Mouse (Mus musculus): ENCODE measurements around the gene Themis3. TPM values are rescaled to one million over a fixed set of nuclear protein-coding genes. Genes with fewer than 3 reads are reported as not detected.
"Not testable (repeated sequence)": the region's sequence is repeated elsewhere in the genome, so short reads cannot be mapped to it uniquely, and the experiment has no call there.

Themis3 gene
- polyA plus RNA-seq, 1 experiment from 2014 or later, result not detected

GRCm38 (mm10) chr17:66532285-66532684, 62.1 kb downstream of the Themis3 start:
- Histone ChIP-seq H3K4me3 (no peak overlapping the region), H3K36me3 (no peaks in the 10 kb centered on the region), H3K27ac (replicated peaks) (no peak overlapping the region), H3K4me2 (replicated peaks) (no peak overlapping the region), H3K9me3 (no peaks in the 10 kb centered on the region), H3K4me1 (no peaks in the 10 kb centered on the region), H3K9ac (replicated peaks) (no peak overlapping the region), H3K27me3 (no peaks in the 10 kb centered on the region)
- ATAC-seq (replicated peaks), result no peak
- 96% methylated on average over 1 of the region's 1 CpGs for WGBS

GRCm38 (mm10) chr17:66523396-66523795, 71.0 kb downstream of the Themis3 start:
- no peak for ATAC-seq (replicated peaks)
- Histone ChIP-seq H3K36me3 (no peaks in the 10 kb centered on the region), H3K27ac (replicated peaks) (no peak overlapping the region), H3K9ac (replicated peaks) (no peak overlapping the region), H3K4me1 (peaks cover 10% of the 10 kb centered on the region), H3K4me3 (no peak overlapping the region), H3K4me2 (replicated peaks) (no peak overlapping the region), H3K9me3 (no peaks in the 10 kb centered on the region), H3K27me3 (no peaks in the 10 kb centered on the region)
- 78% methylated on average over 5 of the region's 5 CpGs for WGBS

DNA sequence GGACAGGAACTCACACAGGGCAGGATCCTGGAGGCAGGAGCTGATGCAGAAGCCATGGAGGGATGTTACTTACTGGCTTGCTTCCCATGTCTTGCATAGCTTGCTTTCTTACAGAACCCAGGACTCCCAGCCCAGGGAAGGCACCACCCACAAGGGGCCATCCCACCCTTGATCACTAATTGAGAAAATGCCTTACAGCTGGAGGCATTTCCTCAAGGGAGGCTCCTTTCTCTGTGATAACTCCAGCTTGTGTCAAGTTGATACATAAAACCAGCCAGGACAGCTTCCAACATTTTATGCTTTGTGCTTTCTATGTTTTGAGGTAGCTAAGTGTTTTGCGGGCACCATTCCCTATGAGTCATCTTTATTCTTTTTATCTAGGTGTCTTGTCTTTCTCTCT, 71.8 kb downstream of the Themis3 start:
- not testable (repeated sequence) for H3K9me3 ChIP-seq; ATAC-seq (replicated peaks); H3K4me3 ChIP-seq; H3K27me3 ChIP-seq; H3K36me3 ChIP-seq; H3K4me2 ChIP-seq (replicated peaks); H3K9ac ChIP-seq (replicated peaks); H3K27ac ChIP-seq (replicated peaks)
- H3K4me1 ChIP-seq, result peaks cover 18% of the 10 kb centered on the region
- WGBS, result 97% methylated on average over 1 of the region's 1 CpGs

DNA sequence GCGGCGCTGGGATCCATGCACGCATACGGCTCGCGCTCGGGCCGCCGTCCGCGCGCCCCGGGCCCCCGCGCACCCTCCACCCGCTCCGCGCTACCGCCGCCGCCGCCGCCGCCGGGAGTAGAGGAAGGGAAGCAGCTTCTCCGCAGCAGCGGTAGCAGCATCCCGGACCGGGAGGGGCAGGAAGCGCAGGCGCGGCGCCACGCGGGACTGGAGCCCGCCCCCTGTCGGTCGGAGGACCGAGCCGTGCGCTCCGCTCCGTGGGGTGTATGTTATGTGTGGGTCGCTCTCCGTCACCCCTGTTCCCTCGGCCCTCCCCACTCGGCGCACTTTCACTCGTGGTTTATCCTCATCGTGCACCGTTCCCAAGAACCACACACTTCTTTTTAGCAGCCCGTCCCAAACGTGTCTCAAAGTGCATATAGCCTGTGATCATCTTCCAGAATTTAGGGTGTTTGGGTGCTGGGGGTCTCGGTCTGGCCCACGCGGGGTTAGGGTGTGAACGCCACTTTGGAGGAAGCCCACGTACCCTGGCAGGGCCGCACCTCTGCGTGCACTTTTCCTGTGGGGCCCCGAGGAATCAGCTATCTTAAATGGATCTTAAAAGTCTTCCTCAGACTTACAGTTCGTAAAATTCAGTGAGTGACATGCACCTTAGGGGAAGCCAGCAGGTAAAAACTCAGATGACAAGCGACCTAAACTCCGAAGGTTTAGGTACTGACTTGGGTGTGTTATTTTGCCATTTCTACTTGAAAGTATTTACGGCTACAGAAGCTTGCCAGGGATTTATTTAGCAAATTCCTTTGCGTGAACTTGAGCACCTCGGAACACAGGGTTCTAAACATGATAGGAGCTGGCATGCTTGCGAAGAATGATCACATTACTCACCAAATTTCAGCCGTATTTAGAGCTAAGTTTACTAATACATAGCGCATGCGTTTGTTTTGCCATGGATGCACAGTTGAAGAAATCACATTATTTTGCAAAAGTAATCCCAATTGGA, 74.6 kb downstream of the Themis3 start, which contains the start of gene Rab12:
Gene Rab12 (minus strand): TSS at position 176 of the 1,000 bp plus-strand sequence.
- Histone ChIP-seq H3K4me3 (peak within 1 kb of the TSS; percentile 75), H3K27ac (replicated peaks) (peak within 1 kb of the TSS; percentile 57), H3K9me3 (no peaks in the 10 kb centered on the region), H3K27me3 (no peaks in the 10 kb centered on the region), H3K9ac (replicated peaks) (peak within 1 kb of the TSS; percentile 95), H3K4me1 (peaks cover 28% of the 10 kb centered on the region), H3K36me3 (no peaks in the 10 kb centered on the region), H3K4me2 (replicated peaks) (peak within 1 kb of the TSS; percentile 76)
- peak; percentile 98 for ATAC-seq (replicated peaks)
- WGBS, result 8% methylated on average over 68 of the region's 71 CpGs

DNA sequence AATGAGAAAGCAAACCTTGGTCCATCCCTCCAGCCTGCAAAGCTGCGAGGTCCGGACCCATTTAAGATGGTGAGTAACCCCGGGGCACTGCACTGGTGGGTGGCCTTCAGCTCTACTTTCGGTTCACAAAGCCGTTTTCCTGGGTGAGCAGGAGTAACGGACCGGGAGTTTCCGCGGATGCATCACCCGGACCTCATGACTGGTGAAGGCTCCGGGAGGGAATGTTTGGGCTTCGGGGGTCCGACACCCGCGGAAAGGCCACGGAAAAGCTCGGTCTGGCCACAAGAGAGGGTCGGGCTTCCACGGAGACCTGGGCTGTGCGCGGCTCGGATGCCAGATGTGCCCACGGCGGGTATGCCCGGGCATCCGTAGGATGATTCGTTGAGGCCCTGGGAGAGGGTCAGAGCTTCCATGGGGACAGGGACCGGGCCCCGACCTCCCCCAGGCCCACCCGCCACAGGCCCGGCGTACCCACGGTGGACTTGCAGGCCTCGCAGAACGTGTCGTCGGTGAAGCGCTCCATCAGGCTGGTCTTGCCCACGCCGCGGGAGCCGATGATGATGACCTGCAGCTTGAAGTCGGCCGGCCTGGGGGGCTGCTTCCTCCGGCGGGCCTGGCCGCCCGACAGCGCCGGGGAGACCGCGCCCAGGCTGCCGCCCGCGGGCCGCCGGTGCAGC, 75.4 kb downstream of the Themis3 start:
- peak overlapping the region; percentile 75 for H3K4me3 ChIP-seq
- no peaks in the 10 kb centered on the region for H3K27me3 ChIP-seq
- peak overlapping the region; percentile 76 for H3K4me2 ChIP-seq (replicated peaks)
- no peaks in the 10 kb centered on the region for H3K36me3 ChIP-seq
- H3K4me1 ChIP-seq, result peaks cover 28% of the 10 kb centered on the region
- under 1% methylated on average over 55 of the region's 57 CpGs for WGBS
- H3K9me3 ChIP-seq, result no peaks in the 10 kb centered on the region
- H3K27ac ChIP-seq (replicated peaks), result peak overlapping the region; percentile 57
- H3K9ac ChIP-seq (replicated peaks), result peak overlapping the region; percentile 95
- ATAC-seq (replicated peaks), result peak; percentile 71

- Histone ChIP-seq H3K27ac (replicated peaks) (no peak overlapping the region), H3K4me3 (no peak overlapping the region), H3K4me2 (replicated peaks) (no peak overlapping the region), H3K9me3 (no peaks in the 10 kb centered on the region), H3K9ac (replicated peaks) (no peak overlapping the region), H3K27me3 (no peaks in the 10 kb centered on the region), H3K4me1 (peaks cover 28% of the 10 kb centered on the region), H3K36me3 (0 out of 2 replicates have a peak, but pooled peaks cover 3% of the 10 kb centered on the region)
- WGBS, result 82% methylated on average over 4 of the region's 4 CpGs
- no peak for ATAC-seq (replicated peaks)
Observed at GRCm38 (mm10) chr17:66516953-66517352, 77.5 kb downstream of the Themis3 start.

DNA sequence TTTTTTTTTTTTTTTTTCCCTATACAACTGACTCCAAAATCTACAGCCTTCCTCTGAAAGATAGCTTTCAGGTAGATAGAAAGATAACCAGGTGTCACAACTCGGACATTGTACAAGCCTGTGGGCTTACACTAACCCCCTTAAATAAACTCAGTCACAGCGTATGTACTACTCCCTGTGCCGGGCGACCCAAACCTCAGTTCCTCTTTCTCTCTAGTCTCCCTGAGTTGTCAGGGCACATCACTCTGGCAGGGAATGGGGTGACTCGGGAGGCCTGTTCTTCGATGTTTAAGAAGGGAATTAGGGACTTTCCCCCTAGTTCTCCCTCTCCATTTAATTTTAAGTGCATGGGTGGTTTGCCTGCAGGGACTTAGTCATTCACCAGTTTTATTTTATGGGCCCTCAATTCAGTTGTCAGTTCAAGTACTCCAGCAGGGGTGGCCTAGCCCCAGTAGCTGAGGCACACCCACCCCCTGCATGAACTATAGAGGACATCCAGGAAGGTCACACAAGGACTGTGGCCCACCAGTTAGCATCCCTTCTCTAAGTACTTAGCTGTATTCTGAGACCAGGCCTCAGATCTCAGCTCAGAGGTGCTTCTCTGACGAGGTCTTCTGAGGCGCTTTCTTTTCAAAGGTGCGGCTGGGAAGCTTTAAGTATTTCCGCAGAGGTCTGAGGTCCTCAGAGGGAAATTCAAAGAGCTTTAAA, 80.0 kb downstream of the Themis3 start:
- no peak overlapping the region for H3K27ac ChIP-seq (replicated peaks)
- no peak for ATAC-seq (replicated peaks)
- no peak overlapping the region for H3K9ac ChIP-seq (replicated peaks)
- H3K4me3 ChIP-seq, result no peak overlapping the region
- H3K36me3 ChIP-seq, result 0 out of 2 replicates have a peak, but pooled peaks cover 3% of the 10 kb centered on the region
- H3K27me3 ChIP-seq, result no peaks in the 10 kb centered on the region
- peaks cover 24% of the 10 kb centered on the region for H3K4me1 ChIP-seq
- H3K9me3 ChIP-seq, result no peaks in the 10 kb centered on the region
- 93% methylated on average over 10 of the region's 10 CpGs for WGBS
- no peak overlapping the region for H3K4me2 ChIP-seq (replicated peaks)

DNA sequence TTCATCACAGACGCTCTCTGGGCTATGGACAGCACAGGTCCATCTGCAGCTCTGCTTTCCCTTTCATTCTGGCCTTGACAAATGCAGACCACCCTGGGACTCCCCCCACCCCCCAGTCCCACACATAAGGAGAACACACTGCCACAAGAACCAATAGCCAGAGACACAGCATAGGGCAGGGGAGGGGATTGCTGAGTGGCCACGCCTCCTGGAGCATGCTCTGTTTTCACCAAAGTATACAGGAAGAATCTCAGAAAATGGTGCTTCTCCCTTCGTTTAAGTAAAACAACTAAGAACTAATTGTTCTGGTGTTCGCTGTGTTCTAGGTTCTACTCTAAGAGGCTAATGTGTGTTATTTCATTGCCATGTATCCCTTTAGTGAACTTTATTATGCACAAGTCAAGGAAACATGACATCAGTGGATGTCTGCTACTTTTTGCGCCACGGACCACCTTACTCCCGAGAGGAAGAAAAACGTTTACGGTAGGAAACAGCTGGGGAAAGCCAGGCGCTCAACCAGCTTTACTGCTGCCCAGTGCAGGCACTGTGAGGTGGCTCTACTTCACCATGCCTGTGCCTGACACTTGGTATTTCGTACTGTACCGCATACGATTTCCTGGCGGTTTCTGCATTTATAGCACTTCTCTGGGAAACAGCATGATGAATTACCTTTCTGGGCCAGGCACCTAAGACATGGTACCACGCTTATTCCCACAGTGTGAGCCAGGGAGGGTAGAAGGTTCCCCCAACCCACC, 82.0 kb downstream of the Themis3 start:
- no peaks in the 10 kb centered on the region for H3K27me3 ChIP-seq
- H3K4me3 ChIP-seq, result no peak overlapping the region
- 83% methylated on average over 15 of the region's 15 CpGs for WGBS

DNA sequence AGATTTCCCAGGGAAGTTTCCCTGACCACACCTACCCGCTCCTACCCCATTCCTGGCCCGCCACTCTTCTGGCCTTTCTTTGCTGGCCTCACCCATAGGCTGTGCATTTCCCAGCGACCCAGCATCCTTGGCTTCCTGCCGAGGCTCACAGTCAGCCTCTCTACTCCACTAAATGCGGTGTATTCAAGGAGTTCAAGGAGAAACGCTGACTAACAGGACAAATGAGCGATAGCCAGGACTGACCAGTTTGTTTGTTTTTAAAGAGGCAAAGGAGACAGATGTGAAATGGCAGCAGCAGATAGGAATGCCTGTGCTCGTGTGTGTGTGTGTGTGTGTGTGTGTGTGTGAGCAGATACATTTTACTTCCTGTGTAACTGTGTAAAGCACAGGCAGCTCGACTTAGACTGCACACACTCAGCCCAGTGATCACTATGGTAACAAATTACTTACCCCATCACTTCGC, 84.2 kb downstream of the Themis3 start:
- Histone ChIP-seq H3K36me3 (0 out of 2 replicates have a peak, but pooled peaks cover 3% of the 10 kb centered on the region), H3K4me2 (replicated peaks) (no peak overlapping the region), H3K4me1 (0 out of 2 replicates have a peak, but pooled peaks cover 3% of the 10 kb centered on the region), H3K9ac (replicated peaks) (no peak overlapping the region), H3K9me3 (no peaks in the 10 kb centered on the region), H3K4me3 (no peak overlapping the region), H3K27ac (replicated peaks) (no peak overlapping the region), H3K27me3 (no peaks in the 10 kb centered on the region)
- 53% methylated on average over 10 of the region's 10 CpGs for WGBS
- ATAC-seq (replicated peaks), result peak; percentile 37; the same call in 1 of the 2 replicates

More for the DNA sequence above, 82.0 kb downstream of the Themis3 start:
- Histone ChIP-seq H3K4me1 (peaks cover 10% of the 10 kb centered on the region), H3K36me3 (0 out of 2 replicates have a peak, but pooled peaks cover 3% of the 10 kb centered on the region), H3K27ac (replicated peaks) (no peak overlapping the region), H3K4me2 (replicated peaks) (no peak overlapping the region), H3K9ac (replicated peaks) (no peak overlapping the region), H3K9me3 (no peaks in the 10 kb centered on the region)
- ATAC-seq (replicated peaks), result no peak; the same call in 1 of the 2 replicates

GRCm38 (mm10) chr17:66507049-66507954, 87.1 kb downstream of the Themis3 start:
- WGBS, result 88% methylated on average over 9 of the region's 9 CpGs
- no peak overlapping the region for H3K4me2 ChIP-seq (replicated peaks)
- H3K4me1 ChIP-seq, result peaks cover 9% of the 10 kb centered on the region; the same call in 1 of the 2 replicates
- no peaks in the 10 kb centered on the region for H3K9me3 ChIP-seq
- H3K27me3 ChIP-seq, result no peaks in the 10 kb centered on the region
- peaks cover 8% of the 10 kb centered on the region for H3K36me3 ChIP-seq
- H3K4me3 ChIP-seq, result no peak overlapping the region
- no peak for ATAC-seq (replicated peaks)
- no peak overlapping the region for H3K9ac ChIP-seq (replicated peaks)
- no peak overlapping the region for H3K27ac ChIP-seq (replicated peaks)
